Mouse (Mus musculus) cortical plate, adult 2 months (tissue): ENCODE results near the gene Pnkp.

ENCODE experiments used
- CTCF ChIP-seq: fragments of 200-500 bp; IDR thresholded peaks from 2 replicates; pipeline ENCODE4 v1.5.1; 2011; ENCODE audit warnings: mild to moderate bottlenecking, control low read depth, low read length; ENCODE audit not compliant: insufficient read depth; ENCODE audit errors: extremely low read depth
- POLR2A ChIP-seq: fragments of 200-500 bp; IDR thresholded peaks from 2 replicates; pipeline ENCODE4 v1.6.1; 2011; ENCODE audit warnings: mild to moderate bottlenecking, low read length, control low read depth; ENCODE audit not compliant: insufficient read depth; ENCODE audit errors: extremely low read depth

DNA sequence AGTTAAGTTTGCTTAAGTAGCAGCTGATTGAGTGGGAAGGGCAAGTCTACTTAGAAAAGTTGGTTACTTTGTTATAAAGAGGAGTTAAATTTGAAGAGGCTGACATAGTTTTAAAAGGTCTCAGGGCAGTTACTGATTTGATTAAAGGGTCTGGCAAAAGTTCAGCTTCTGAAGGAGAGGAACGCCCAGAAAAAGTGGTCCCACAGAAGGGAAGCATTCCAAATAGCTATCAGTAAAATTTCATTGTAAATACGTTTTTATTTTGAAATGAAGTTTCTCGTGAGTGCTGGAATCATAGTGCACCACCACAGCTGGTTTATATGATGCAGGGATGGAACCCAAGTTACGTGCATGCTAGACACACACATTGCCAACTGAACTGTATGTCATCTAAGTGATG, 24.2 kb upstream of the Pnkp start:
- no peak for TF ChIP-seq POLR2A
- TF ChIP-seq CTCF, result no peak
